Mouse (Mus musculus) embryo, embryonic 11.5 days (tissue): ENCODE measurements around the gene Fam32a.

Experiments used
- DNase-seq: peaks from one replicate; pipeline ENCODE4 v3.0.0-alpha.2; 2012; ENCODE audit warnings: low read depth, low spot score

The Fam32a gene

DNA sequence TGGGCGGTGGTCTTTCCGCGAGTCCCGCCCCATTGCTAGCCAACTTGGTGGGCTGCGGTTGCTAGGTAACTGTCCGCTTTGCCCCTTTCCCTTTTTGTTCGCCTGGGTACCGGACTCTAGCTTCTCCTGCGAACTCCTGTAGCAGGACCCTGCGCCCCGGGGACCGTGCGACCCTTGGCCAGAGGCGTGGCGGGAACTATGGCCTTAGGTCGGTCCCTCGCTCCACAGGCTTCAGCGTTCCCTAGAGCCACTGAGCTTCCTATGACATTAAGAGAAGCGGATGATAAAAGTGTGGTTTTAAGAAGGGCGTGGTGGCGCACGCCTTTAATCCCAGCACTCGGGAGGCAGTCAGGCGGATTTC is 20.9 kb downstream of the Fam32a start:
- DNase-seq, result no peak

DNA sequence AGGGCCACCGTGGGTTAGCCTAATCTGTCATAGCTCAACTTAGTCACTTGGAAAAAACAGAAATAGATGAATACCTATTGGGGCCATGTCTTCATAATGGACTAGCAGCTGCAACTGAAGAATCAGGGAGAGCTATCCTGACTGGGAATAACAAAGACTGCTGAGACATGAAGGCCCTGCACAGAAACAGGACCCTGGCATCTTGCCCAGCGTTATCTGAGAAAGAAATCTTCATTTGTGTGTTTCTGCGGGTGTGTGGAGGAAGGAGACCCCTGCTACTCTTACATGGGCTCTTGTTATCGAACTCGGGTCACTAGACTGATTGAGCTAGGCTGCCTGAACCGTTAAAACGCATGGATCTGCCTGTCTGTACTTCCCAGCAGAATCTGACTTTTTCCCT is 21.4 kb downstream of the Fam32a start:
- no peak for DNase-seq

DNA sequence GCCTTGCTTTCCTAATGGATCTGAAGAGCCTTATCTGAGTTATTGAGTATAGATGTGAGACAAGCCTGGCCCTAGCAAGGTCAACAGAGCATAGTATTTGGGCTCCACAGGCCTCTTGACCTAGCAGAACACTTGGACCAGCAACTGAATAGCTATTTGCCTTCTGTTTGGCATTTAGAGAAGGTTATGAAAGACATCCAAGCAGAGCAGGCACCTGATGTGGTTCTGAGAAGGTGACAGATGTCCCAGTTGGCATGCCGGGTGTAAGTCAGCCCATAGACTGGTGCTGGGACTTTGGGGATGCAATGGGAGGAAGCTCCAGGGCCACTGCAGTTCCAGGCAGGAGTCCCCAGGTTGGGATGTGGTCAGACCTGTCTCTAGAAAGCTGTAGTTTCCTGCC is 22.7 kb downstream of the Fam32a start:
- no peak for DNase-seq

DNA sequence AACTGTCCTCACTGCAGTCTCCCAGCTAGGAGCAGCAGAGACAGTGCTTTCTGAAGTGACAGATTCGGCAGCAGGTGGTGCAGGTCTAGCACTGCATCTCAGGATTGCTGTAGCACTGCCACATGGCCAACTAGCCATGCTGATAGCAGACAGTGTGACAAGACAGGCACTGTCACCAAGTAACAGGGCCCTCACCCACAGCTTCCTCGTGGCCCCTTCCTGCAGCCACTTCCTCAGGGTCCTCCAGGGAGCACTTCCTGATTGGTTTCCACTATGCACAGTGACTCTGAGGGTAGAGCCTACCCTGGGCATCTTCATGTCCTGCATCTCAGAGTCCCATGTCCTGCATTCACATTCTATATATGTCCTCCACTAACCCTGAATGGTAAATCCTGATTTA is 25.1 kb downstream of the Fam32a start:
- DNase-seq, result no peak

DNA sequence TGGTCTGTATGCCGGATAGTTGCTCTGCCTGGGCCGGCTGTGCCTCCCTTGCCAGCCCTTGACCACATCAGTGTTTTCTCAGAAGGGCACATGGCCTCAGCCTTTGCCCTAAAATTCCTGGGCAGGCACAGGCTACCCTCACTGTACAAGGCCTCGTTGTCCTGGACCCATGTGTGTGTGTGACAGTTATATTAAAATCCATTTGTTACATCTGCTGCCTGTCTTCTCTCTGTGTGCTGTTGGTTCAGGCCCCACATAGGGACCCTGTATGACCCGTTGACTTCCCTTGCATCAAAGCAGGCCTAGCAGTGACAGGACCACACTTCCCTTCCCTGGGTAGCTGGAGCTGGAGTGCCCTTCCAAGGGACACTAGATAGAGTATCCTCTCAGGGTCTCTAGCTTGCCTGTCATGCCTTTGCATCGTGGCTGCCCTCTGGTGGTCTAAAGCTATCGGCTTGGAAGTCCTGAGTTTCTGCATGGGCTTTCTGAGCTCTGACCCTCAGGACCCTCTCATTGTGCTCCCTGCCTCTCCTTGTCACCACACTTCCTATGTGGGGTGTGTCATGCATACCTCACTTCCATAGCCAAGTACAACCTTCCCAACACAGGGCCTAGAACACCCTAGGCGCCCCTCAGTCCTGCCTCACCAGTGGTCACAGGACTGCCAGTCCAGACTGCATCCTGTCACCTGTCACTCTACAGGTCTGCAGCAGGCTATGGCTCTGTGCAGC is 37.8 kb downstream of the Fam32a start:
- DNase-seq, result no peak

DNA sequence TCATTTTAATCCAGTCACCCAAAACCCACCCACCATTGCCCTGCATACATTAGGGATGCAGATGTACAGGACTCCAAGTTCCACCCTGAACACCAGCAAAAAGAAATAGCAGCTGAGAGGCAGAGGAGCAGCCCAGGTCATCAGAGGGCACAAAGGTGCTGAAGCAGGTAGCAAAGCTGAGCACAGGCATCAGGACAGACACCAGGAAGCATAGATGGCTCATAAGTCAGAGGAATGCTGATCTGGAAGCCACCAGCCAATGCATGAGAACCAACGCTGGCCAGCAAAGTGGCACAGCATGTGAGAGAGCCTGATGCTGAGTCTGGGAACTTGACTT is 38.3 kb downstream of the Fam32a start:
- no peak for DNase-seq

DNA sequence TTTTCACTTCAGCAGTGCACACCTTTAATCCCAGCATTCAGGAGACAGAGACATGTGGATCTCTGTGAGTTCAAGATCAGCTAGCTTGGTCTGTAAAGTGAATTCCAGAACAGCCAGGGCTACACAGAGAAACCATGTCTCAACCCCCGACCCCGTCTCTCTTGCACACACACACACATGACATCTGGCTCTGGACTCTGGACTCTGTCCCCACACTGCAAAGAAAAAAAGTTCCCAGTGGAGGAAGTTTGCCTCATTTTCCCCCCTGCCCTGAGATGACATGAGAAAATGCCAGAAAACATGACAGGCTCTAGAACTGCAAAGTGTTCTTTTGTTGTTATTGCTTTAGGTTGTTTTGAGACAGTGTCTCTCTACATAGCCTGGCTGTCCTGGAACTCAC is 40.3 kb downstream of the Fam32a start:
- no peak for DNase-seq

DNA sequence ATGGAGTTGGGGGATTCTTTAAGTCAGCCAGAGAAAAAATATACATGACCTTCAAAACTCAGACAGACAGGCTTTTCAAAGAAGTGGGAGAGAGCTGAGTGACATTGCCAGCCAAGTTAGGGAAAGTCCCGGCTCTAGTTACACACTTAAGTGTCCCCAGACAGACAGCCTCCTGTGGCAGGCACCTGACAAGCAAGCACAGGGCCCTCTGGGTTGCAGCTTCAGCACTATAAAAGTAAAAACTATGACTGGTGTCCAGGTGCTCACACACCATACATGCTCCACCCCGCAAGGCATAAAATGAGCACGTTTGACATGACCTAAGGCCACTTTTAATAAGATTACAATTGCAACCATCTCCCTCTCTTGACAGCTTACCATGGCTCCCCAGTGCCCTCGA is 41.1 kb downstream of the Fam32a start:
- no peak for DNase-seq

DNA sequence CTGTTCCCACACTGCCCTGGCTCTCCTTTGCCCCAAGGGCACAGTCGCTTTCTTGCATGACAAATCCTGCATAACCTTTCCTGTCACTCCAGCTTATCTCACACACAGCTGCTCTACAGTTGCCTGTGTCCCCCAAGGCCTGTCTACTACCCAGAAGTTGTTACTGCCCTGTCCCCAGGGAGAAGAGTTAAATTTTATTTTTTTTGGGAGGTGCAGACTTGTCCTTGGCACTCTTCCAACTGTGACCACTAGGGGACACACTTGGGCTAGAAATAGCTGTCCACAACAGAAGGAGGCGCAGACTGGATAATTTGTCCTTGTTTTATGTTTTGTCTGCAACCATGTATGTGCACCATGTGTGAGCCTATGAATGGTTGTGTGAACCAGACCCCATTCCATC is 41.5 kb downstream of the Fam32a start:
- DNase-seq, result peak; percentile 46

DNA sequence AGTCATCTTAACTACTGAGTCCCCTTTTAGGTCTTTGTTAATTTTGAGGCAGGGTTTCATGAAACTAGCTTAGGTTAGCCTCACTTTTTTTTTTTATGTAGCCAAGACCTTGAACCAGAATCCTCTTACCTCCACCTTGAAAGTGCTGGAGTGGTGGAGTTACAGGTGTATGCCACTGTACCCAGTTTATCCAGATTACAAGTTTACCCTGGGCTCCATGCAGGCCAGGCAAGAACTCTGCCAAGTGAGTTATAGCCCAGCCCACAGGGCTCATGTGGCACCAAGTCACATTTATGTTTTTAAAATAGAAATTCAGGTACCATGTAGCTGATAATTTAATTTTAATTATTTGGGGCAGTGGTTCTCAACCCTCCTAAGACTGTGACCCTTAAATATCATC is 41.9 kb downstream of the Fam32a start:
- no peak for DNase-seq

DNA sequence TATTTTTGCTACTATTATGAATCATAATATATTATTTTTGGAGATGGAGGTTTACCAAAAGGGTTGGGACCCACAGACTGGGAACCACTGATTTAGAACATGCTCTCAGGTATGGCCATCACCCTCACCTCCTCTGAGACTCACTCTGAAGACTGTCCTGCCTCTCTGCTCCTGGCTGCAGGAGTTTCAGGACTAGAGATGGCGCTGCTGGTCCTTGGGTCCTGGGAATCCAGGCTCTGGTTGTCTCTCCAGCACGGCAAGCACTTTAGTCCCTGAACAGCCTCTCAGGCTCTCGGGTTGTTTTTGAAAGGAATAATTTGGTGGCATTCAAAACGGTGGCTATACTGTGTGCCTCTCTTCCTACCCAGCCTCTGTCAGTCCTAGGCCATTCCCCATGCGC is 42.3 kb downstream of the Fam32a start:
- no peak for DNase-seq

DNA sequence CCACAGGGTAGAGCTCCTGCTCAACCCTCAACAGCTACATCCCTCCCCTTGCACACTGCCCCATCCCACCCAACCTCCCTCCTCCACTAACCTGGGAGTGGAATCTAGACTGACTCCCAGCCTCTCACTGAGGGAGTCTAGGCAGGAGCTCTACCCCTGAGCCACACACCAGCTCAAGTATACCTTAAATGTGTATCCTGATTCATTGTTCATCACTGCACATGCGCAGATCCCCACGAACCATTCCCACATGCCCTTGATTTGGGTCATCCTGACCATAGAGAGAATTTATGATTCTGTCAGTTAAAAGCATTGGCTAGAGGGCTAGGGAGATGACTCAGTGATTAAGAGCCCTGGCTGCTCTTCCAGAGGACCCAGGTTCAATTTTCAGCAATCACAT is 43.2 kb downstream of the Fam32a start:
- DNase-seq, result no peak

DNA sequence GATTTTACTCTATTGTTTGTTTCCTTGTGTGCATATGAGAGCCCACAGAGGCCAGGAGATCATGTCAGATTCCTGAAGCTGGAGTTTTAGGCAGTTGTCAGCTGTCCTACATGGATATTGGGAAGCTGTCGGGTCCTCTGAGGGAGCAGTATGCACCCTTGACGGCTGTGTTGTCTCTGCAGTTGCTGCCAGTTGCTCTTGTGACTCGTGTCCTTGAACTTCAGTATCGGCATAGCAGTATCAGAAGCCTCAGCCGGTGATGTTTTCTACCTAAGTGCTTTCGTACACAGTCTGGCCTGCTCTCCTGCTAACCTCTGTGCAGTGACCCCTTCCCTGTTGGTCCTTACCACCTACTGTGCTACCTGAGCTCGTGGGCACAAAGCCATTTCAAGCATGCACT is 43.9 kb downstream of the Fam32a start:
- DNase-seq, result no peak

DNA sequence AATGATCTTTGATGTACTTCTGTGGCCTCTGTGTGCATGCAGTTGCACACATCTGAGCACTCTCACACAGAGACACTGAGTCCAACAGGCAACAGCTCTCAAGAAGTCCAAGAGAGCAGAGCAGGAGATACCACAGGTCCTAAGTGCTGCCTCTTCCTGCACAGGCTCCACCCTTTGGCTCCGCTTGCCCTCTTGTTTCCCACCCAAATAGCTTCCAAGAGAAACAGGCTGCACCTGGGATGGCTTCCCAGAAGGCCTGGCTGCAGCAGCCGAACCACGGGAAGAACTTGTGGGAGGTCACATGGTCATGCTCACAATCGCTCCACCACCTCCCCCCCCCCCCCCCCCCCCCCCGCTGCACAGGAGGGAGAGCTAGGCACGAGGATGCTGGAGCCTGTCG is 45.8 kb downstream of the Fam32a start:
- DNase-seq, result no peak

DNA sequence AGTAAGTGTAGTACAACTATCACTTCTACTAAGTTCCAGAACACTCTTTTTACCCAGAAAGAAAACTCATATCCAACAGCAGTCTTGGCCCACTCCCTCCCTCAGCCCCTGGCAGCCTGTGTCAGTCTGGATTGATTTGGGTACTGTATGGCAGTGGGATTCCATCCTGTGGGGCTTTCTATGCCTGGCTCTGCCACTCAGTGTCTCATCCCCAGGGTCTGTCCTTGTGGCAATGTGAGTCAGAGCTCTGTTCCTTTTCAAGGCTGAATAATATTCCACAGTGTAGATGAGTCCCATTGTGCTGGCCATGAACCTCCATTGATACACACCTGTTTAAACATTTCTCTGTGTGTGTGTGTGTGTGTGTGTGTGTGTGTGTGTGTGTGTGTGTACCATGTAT is 47.1 kb downstream of the Fam32a start:
- DNase-seq, result no peak

DNA sequence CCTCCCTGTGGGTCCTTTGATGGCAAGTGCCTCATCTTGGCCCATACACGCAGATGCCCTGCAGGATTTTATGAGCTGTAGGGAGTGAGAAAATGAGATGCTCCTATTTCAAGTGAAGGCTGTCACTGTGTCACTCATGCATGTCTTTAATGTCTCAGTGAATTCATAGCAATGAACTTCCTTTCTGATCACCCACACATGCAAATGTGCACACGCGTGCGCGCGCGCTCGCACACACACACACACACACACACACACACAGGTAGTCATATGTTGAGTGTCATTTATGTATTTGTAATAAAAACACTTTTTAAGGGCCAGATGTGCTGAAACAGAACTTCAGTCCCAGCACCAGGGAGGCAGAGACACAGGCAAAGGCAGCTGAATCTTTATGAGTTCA is 47.6 kb downstream of the Fam32a start:
- no peak for DNase-seq

DNA sequence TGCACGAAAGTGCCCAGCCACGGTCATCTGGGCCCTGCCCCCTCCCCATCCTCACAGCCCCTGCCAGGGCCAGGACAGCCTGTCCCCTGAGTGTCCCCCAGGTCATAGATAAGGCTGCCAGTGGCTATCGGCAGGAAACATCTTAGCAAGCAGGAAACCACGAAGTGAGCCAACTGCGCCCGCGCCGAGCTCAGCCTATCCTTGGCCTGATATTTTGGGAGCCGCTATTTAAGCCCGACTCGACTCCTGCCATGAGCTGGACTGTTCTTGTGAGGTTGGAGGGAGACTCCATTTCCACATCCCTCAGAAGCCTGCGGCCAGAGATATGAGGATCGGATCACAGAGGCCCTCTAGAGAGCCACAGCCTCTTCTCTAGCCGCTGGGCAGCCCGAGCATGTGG is 48.8 kb downstream of the Fam32a start:
- DNase-seq, result no peak

DNA sequence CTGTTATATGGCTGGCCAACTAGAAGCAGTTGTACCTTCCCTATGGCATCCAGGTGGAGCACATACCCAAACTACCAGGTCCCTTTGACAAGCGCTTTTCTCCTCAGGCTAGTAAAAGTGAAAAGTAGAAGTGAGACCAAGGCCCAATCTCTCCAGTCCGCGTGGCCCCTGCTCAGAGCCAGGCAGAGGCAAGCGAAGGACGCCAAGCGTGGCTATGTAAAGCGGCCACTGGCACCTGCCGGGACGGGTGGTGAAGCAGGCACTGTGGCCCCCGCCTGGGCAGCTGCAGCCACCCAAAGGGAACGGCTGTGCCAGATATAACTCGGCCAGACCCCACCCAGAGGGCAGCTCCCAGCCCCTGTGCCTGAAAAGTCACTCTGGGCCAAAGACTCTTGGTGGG is 51.1 kb downstream of the Fam32a start:
- DNase-seq, result no peak

DNA sequence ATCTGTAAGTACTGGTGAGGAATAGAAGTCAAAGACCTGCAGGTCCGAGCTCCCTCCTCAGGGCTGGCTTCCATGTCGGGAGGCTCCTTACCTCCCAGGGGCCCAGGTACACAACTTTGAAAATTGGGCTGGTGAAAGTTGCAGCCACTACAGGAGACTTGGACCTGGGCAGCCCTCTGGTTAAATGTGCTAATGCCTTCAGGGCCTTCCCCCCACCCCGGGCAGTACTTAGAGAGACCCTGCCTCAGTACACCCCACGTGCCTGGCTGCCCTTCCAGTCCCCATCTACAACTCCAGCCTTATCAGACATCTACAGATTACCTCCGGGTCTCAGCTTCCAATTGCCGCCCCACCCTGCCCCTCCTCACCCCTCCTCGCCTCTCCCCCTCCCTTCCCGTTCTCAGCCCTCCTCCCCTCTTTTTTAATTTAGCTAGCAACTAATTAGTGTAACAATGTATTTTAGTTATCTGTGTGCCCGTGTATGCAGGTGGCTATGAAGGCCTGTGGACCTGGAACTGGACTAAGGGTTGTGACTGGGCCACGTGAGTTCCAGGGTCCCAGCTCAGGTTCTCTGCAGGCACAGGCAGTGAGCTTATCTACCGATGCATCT is 51.6 kb downstream of the Fam32a start:
- DNase-seq, result no peak

DNA sequence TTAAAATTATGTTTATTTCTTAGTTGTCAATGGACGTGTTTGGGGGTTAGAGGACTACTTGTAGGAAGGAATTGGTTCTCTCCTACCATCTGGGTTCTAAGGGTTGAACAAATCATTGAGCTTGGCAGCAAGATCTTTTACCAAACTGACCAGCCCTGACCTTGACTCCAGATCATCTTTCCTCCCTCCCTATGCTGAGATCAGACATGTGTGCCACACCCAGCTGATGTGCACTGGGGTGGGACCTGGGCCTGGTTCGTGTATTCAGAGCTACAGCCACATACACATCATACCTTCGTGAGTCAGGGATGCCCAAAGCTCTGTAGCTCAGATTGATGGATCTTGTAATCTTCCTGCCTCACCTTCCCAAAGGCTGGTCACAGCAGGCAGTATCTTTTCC is 52.2 kb downstream of the Fam32a start:
- no peak for DNase-seq

DNA sequence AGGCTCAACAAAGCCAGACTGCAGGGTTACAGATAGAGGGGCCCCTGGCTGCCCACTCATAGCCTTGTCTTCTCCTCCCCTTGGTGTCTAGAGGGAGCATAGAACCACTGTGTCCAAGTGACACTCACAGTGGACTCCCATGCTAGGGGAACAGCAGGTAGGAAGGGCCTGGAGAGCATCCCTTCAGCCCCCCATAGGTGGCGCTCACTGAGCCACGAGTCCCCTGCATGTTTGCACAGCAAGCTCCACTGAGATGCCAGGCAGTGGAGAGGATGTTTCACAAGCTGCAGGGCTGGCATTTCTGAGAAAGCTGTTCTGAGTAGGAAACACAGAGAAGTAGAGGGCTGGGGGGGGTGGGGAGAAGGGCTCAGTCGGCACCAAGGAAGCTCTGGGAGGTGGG is 52.8 kb downstream of the Fam32a start:
- no peak for DNase-seq

DNA sequence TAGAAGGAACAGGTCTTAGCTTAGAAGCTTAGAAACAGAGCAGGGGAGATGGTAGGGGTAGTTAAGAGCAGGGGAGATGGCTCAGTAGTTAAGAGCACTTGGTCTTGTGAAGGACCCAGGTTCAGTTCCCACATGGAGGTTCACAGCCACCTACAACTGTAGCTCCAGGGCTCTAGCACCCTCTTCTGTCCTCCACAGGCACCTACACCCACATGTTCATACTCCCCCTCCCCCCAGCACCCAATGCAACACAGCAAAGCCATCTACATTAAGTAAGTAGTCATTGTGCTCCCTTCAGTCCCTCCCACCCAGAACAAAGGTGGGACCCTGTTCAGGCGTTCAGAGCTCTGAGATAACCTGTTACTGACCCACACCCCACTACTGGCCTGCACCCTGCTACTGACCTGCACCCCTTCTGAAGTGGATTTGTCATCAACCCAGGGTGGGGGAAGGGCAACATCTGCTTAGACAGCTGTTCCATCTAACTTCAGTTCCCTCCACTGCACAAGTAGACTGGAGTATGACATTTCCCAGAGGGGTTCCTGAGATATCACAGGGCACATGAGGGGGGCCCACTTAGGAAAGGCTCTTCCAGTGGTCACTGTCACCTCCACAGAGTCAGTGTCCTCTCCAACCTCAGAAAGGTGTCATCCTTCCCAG is 53.7 kb downstream of the Fam32a start:
- no peak for DNase-seq

DNA sequence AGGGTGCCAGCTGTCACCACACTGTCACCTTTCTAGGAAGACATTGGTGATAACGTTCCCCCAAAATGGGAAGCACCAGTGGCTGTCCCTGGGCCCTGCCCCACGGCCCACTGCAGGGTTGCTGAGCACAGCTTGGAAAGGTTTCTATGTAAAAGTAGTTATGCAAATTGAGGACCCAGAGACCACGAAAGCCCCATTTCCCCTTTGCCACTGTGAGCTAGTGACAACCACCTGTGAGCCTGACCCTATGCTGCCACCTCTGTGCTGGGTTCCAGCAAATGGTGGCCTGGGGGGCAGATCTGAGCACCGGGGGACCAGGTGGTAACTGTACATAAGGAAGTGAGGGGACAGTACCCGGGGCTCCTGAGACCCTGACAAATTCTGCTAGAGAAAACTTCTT is 54.3 kb downstream of the Fam32a start:
- DNase-seq, result no peak
